Comparison of ENCODE assay signal across 8 mouse cellular contexts in the genomic region with DNA sequence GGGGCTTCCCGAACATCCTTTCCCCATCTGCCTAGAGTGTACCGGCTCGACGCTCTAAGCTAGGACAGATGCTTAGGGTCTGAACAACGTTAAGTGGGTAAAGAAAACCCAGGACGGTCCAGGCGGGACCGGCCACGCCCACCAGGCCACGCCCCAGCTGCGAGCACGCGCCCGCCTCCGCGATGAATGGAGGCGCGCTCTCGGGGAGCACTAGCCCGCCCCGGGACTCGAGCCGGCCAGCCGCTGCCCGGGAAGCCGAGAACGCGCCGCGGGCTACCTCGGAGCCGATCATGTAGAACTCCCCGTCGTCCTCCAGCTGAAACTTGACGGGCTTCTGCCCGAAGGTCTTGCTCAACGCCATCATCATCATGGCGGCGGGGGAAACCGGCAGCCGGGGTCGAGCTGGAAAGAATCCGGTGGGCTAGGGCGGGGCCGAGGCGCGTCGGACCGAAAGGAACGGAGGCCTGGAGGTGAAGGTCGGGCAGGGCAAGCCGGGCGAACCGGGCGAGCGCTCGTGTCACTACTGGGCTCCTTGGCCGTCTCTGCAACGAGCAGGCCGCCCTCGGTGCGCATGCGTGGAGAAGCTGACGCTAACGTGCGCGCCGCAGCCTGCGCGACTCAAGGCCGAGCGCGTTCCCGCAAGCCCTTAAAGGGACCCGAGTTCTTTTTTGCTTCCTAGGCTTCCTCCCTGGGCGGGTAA. TPM values are rescaled to one million over a fixed set of nuclear protein-coding genes. Genes with fewer than 3 reads are reported as not detected.
DNase-seq lines count a peak whose midpoint lies in the region; ATAC-seq and TF ChIP-seq lines count a peak whose summit lies in the region.

Gene Smarcb1 (minus strand): TSS at position 592 of the 700 bp plus-strand sequence.

- peak within 1 kb of the TSS; percentile 85 for H3K4me2 ChIP-seq in forebrain, embryonic 16.5 days (ENCODE audit: low read length)
- H3K4me2 ChIP-seq in lung, embryonic 15.5 days = peak within 1 kb of the TSS; percentile 80

- no peaks in the 10 kb centered on the region for H3K27me3 ChIP-seq in forebrain, embryonic 16.5 days (replicated peaks; ENCODE audit: control insufficient read depth, insufficient read depth, low read length)
- no peaks in the 10 kb centered on the region for H3K27me3 ChIP-seq in lung, embryonic 15.5 days

- in situ Hi-C loops in ES-E14 (cut with MboI; ENCODE audit: low sequenced_read_pairs in 2 of 2, unreplicated experiment in 2 of 2) = no loop called here

- H3K4me3 ChIP-seq in ES-E14 (ENCODE audit: insufficient read depth in 1 of 2, low read depth in 1 of 2, low read length in 2 of 2, poor library complexity in 1 of 2, severe bottlenecking in 1 of 2) = peak within 1 kb of the TSS; percentile 84 to 99
- peak within 1 kb of the TSS; percentile 79 for H3K4me3 ChIP-seq in forebrain, embryonic 16.5 days (replicated peaks; ENCODE audit: low read length)
- H3K4me3 ChIP-seq in lung, embryonic 15.5 days = peak within 1 kb of the TSS; percentile 96

- H3K4me1 ChIP-seq in ES-E14 (ENCODE audit: control insufficient read depth in 2 of 2, insufficient read depth in 2 of 2, low read length in 2 of 2, poor library complexity in 1 of 2) = peaks cover under 1 to 7% of the 10 kb centered on the region in 2 experiments; a peak in 1 of 4 replicates
- peaks cover 36% of the 10 kb centered on the region for H3K4me1 ChIP-seq in forebrain, embryonic 16.5 days (replicated peaks; ENCODE audit: control insufficient read depth, insufficient read depth, low read length)
- H3K4me1 ChIP-seq in lung, embryonic 15.5 days = peaks cover 39% of the 10 kb centered on the region

- WGBS in forebrain, embryonic 16.5 days = under 1% methylated on average over 76 of the region's 76 CpGs
- under 1% methylated on average over 76 of the region's 76 CpGs for WGBS in lung, embryonic 15.5 days

- H3K9me3 ChIP-seq in ES-E14 (ENCODE audit: control insufficient read depth, insufficient read depth, low read depth, low read length) = no peaks in the 10 kb centered on the region
- H3K9me3 ChIP-seq in forebrain, embryonic 16.5 days (ENCODE audit: control insufficient read depth, low read length) = no peaks in the 10 kb centered on the region
- no peaks in the 10 kb centered on the region for H3K9me3 ChIP-seq in lung, embryonic 15.5 days

- peak within 1 kb of the TSS; percentile 89 for H3K27ac ChIP-seq in ES-E14 (ENCODE audit: insufficient read depth, low read depth, low read length, poor library complexity, severe bottlenecking)
- H3K27ac ChIP-seq in forebrain, embryonic 16.5 days (ENCODE audit: low read length) = peak within 1 kb of the TSS; percentile 96
- peak within 1 kb of the TSS; percentile 93 for H3K27ac ChIP-seq in lung, embryonic 15.5 days

- intact Hi-C loops in heart, postnatal 36 days (cut with DNase I) = loop anchor here (2.0 kb wide), 1 partner anchor 22 kb away; no protein-coding TSS in a partner anchor

- peak within 1 kb of the TSS; percentile 94 for H3K9ac ChIP-seq in ES-E14 (ENCODE audit: insufficient read depth, low read depth, low read length, poor library complexity, severe bottlenecking)
- peak within 1 kb of the TSS; percentile 89 for H3K9ac ChIP-seq in forebrain, embryonic 16.5 days (replicated peaks; ENCODE audit: low read depth, low read length)
- H3K9ac ChIP-seq in lung, embryonic 15.5 days = peak within 1 kb of the TSS; percentile 93

- ATAC-seq in forebrain, embryonic 16.5 days = peak; percentile 92
- ATAC-seq in lung, embryonic 15.5 days (ENCODE audit: borderline replicate concordance, extremely low read depth, low FRiP score, low TSS enrichment) = peak; percentile 89

- peaks cover 40% of the 10 kb centered on the region for H3K36me3 ChIP-seq in ES-E14 (ENCODE audit: control insufficient read depth, insufficient read depth, low read length, poor library complexity, severe bottlenecking)
- peaks cover 2% of the 10 kb centered on the region; the same call in 1 of the 2 replicates for H3K36me3 ChIP-seq in forebrain, embryonic 16.5 days (ENCODE audit: control insufficient read depth, insufficient read depth)
- H3K36me3 ChIP-seq in lung, embryonic 15.5 days = peaks cover 35% of the 10 kb centered on the region

- peak; percentile 87 for DNase-seq in ES-E14 (ENCODE audit: low read depth, low spot score)
- DNase-seq in cerebellum, adult 18-20 months = peak; percentile 97 to 98
- peak; percentile 96 for DNase-seq in heart, postnatal 36 days
- DNase-seq in layer of hippocampus, adult 8-10 months (ENCODE audit: low spot score in 2 of 2) = peak; percentile 91 to 95
- DNase-seq in ovary, adult 18-20 months (ENCODE audit: low spot score) = peak; percentile 90
- DNase-seq in thymus, postnatal 0 days (ENCODE audit: low spot score) = peak; percentile 96

TF ChIP-seq in ES-E14, 5 proteins besides CTCF, POLR2A, EP300 and RAD21:
- TF ChIP-seq CHD2 (IDR thresholded peaks at IDR 0.05; ENCODE audit: low read depth, low read length) (no peak), HCFC1 (IDR thresholded peaks at IDR 0.05; ENCODE audit: borderline replicate concordance, insufficient read depth, low read length) (0 out of 2 replicates have a peak, but pooled peaks have one; percentile 21)

RNA-seq across cellular contexts. Expression of gene Smarcb1, which starts in this region (rescaled TPM):
- 75.3 and 84.4 TPM in 2 replicates for total RNA-seq in ES-E14 (2012; rRNA removed)
- 325 and 342 TPM in 2 replicates for polyA plus RNA-seq in forebrain, embryonic 16.5 days (2015; fragmentation: Nextera tagmentation; extraction: Ambion mirVana)
- total RNA-seq in heart, postnatal 36 days (2021) = 10 to 100 TPM; 20.0 to 20.6 TPM
- total RNA-seq in layer of hippocampus, adult 8-10 months (2022) = 10 to 100 TPM; 80.7 to 83.2 (median 82.5) TPM
- 205 and 213 TPM in 2 replicates for polyA plus RNA-seq in lung, embryonic 15.5 days (2015; fragmentation: Nextera tagmentation; extraction: Ambion mirVana)
- polyA plus RNA-seq in thymus, postnatal 0 days (2015; fragmentation: Nextera tagmentation; extraction: Ambion mirVana) = 138 and 140 TPM in 2 replicates

Comparison
In these comparisons a context has a peak if more than half of its experiments do, and no peak if none do; other contexts are left out.
1. Peak in every context shown above with its lines: DNase-seq, ATAC-seq, H3K4me3 ChIP-seq and H3K27ac ChIP-seq.